Mouse (Mus musculus) layer of hippocampus, adult 9-10 months (tissue): Measurements from ENCODE around the gene Psma6.
A peak's percentile ranks its signal among the peaks of the same experiment; 100 is the strongest.

Source experiments
- DNase-seq: peaks from one replicate; pipeline ENCODE4 v3.0.0; 2022; ENCODE audit warnings: low spot score

Psma6 gene

GRCm38 (mm10) chr12:55438611-55439137, 54.7 kb downstream of the Psma6 start:
- no peak for DNase-seq

- DNase-seq: no peak
Observed at GRCm38 (mm10) chr12:55440416-55440815, 56.4 kb downstream of the Psma6 start.

- no peak for DNase-seq
Observed at GRCm38 (mm10) chr12:55442245-55442644, 58.2 kb downstream of the Psma6 start.

GRCm38 (mm10) chr12:55442861-55443850, 59.1 kb downstream of the Psma6 start:
- no peak for DNase-seq

GRCm38 (mm10) chr12:55444031-55444451, 60.0 kb downstream of the Psma6 start:
- no peak for DNase-seq

- DNase-seq: no peak
Observed at GRCm38 (mm10) chr12:55445583-55445982, 61.6 kb downstream of the Psma6 start.

- DNase-seq: no peak
Observed at GRCm38 (mm10) chr12:55446366-55446745, 62.3 kb downstream of the Psma6 start.

GRCm38 (mm10) chr12:55446746-55447395, 62.8 kb downstream of the Psma6 start:
- DNase-seq: peak; percentile 56

GRCm38 (mm10) chr12:55447396-55447760, 63.4 kb downstream of the Psma6 start:
- no peak for DNase-seq

- DNase-seq: no peak
Observed at GRCm38 (mm10) chr12:55448457-55448856, 64.4 kb downstream of the Psma6 start.

- no peak for DNase-seq
Observed at GRCm38 (mm10) chr12:55449048-55449447, 65.0 kb downstream of the Psma6 start.

- no peak for DNase-seq
Observed at GRCm38 (mm10) chr12:55450421-55450820, 66.4 kb downstream of the Psma6 start.

GRCm38 (mm10) chr12:55452839-55453238, 68.8 kb downstream of the Psma6 start:
- no peak for DNase-seq

GRCm38 (mm10) chr12:55453924-55454323, 69.9 kb downstream of the Psma6 start:
- no peak for DNase-seq

- no peak for DNase-seq
Observed at GRCm38 (mm10) chr12:55455206-55455605, 71.2 kb downstream of the Psma6 start.

- no peak for DNase-seq
Observed at GRCm38 (mm10) chr12:55456136-55456535, 72.1 kb downstream of the Psma6 start.

GRCm38 (mm10) chr12:55456893-55457292, 72.9 kb downstream of the Psma6 start:
- DNase-seq: no peak

- DNase-seq: no peak
Observed at GRCm38 (mm10) chr12:55459739-55460138, 75.7 kb downstream of the Psma6 start.

GRCm38 (mm10) chr12:55460900-55461299, 76.9 kb downstream of the Psma6 start:
- DNase-seq: no peak

- no peak for DNase-seq
Observed at GRCm38 (mm10) chr12:55461767-55462166, 77.7 kb downstream of the Psma6 start.

GRCm38 (mm10) chr12:55462456-55462855, 78.4 kb downstream of the Psma6 start:
- DNase-seq: no peak

GRCm38 (mm10) chr12:55463087-55463486, 79.1 kb downstream of the Psma6 start:
- DNase-seq: no peak
